Mouse (Mus musculus): ENCODE measurements around the gene Slc35g2. TPM values are rescaled to one million over a fixed set of nuclear protein-coding genes. Genes with fewer than 3 reads are reported as not detected.

The Slc35g2 gene
- polyA plus RNA-seq, 1 experiment from 2014 or later: 8.1 TPM

DNA sequence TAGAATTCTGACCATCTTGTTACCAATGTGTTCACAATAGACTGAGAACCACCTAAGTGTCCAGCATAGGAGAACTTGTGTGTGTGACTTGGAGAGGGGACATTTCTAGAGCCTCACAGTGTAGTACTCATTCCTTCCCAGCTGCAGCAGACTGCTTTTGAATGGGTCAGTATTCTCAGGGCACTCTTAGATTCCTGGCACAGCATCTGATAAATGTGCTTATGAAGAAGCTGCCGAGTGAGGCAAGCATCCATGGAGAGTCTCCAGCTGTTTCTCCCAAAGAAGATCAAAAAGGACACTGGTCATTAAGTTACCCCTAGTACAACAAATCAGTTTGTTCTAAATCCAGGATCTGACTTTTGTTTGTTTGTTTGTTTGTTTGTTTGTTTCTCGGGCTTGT is 2.4 kb upstream of the Slc35g2 start:
- WGBS: 67% methylated on average over 2 of the region's 2 CpGs
- Histone ChIP-seq H3K4me1 (ENCODE audit: control insufficient read depth, insufficient read depth, low read length) (peaks cover 7% of the 10 kb centered on the region; the same call in 1 of the 2 replicates), H3K4me3 (ENCODE audit: low read depth, low read length) (no peak overlapping the region), H3K9me3 (ENCODE audit: control insufficient read depth, low read depth, low read length) (no peaks in the 10 kb centered on the region), H3K4me2 (replicated peaks; ENCODE audit: low read depth, low read length) (no peak overlapping the region), H3K36me3 (ENCODE audit: control insufficient read depth, insufficient read depth, low read length) (no peaks in the 10 kb centered on the region), H3K27me3 (ENCODE audit: control insufficient read depth, insufficient read depth, low read length) (no peaks in the 10 kb centered on the region), H3K9ac (replicated peaks; ENCODE audit: low read depth, low read length) (no peak overlapping the region), H3K27ac (ENCODE audit: low read length) (no peak overlapping the region)
- ATAC-seq (ENCODE audit: insufficient number of reproducible peaks, insufficient read depth, low FRiP score, low read depth): no peak

DNA sequence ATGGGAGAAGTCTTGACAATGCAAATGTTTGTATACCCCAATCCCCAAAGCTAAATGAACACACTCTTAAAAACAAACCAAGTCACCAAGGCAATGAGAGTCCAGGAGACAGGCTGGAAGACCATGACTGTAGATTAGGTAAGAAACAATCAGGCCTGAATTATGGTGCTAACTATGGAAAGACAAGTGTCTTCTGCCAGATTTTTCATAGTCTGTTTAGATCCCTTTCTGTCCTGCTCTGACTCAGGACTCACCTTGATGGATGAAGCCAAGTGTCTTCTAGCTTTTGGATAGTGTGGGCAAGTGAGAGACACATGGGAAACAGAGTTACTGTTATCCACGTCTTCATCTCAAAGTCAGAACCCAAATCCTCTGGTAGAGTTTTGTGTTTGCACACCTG is 621 bp upstream of the Slc35g2 start:
- Histone ChIP-seq H3K4me3 (ENCODE audit: low read depth, low read length) (peak overlapping the region; percentile 73; the same call in 1 of the 2 replicates), H3K36me3 (ENCODE audit: control insufficient read depth, insufficient read depth, low read length) (no peaks in the 10 kb centered on the region), H3K4me2 (replicated peaks; ENCODE audit: low read depth, low read length) (peak overlapping the region; percentile 90; the same call in 1 of the 2 replicates), H3K27ac (ENCODE audit: low read length) (no peak overlapping the region), H3K9ac (replicated peaks; ENCODE audit: low read depth, low read length) (no peak overlapping the region), H3K9me3 (ENCODE audit: control insufficient read depth, low read depth, low read length) (no peaks in the 10 kb centered on the region), H3K27me3 (ENCODE audit: control insufficient read depth, insufficient read depth, low read length) (no peaks in the 10 kb centered on the region), H3K4me1 (ENCODE audit: control insufficient read depth, insufficient read depth, low read length) (peaks cover 7% of the 10 kb centered on the region; the same call in 1 of the 2 replicates)
- WGBS: 65% methylated on average over 1 of the region's 1 CpGs
- no peak for ATAC-seq (ENCODE audit: insufficient number of reproducible peaks, insufficient read depth, low FRiP score, low read depth)

DNA sequence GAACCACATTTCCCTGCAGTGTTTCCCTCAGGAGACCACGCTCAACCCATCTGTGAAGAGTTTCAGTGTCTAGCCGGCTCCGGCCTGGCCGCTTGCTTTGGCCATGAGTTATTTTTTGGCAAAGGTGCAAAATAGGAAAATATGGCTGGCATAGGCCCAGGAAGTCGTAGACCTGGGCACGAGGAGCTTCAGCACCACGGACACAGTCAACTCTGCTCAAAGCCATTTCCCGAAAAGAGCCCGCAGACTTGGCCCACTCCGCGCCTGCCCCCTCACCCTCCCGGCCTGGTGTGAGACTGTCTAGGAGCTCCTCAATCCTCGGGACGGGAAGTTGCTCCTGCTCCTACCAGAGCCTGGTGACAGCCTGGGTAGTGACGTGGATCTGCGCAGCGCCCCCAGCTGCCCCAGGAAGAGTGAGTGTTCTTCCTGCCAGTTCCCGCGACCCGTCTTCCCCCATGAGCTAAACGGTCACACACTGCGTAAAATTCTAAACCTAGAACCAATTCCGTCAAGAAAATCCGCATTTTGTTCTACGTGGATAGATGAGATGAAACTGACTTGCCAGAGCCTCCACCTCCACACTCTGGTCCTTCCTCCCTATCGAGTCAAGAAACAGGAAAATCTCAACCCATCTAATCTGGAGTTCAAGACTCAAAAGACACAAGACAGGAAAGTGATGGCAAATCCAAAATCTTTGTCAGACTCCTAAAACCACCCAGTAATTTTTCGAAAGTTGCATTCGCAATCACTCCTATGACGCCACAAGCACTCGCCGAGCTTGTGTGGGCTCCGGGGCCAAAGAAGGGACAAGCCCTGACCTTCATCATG is 878 bp downstream of the Slc35g2 start:
- Histone ChIP-seq H3K36me3 (ENCODE audit: control insufficient read depth, insufficient read depth, low read length) (no peaks in the 10 kb centered on the region), H3K27me3 (ENCODE audit: control insufficient read depth, insufficient read depth, low read length) (no peaks in the 10 kb centered on the region), H3K9me3 (ENCODE audit: control insufficient read depth, low read depth, low read length) (no peaks in the 10 kb centered on the region), H3K9ac (replicated peaks; ENCODE audit: low read depth, low read length) (peak overlapping the region; percentile 48), H3K4me3 (ENCODE audit: low read depth, low read length) (peak overlapping the region; percentile 73), H3K27ac (ENCODE audit: low read length) (peak overlapping the region; percentile 45; the same call in 1 of the 2 replicates), H3K4me2 (replicated peaks; ENCODE audit: low read depth, low read length) (peak overlapping the region; percentile 90), H3K4me1 (ENCODE audit: control insufficient read depth, insufficient read depth, low read length) (peaks cover 7% of the 10 kb centered on the region; the same call in 1 of the 2 replicates)
- 15% methylated on average over 32 of the region's 32 CpGs for WGBS
- peak; percentile 71; the same call in 1 of the 2 replicates for ATAC-seq (ENCODE audit: insufficient number of reproducible peaks, insufficient read depth, low FRiP score, low read depth)

DNA sequence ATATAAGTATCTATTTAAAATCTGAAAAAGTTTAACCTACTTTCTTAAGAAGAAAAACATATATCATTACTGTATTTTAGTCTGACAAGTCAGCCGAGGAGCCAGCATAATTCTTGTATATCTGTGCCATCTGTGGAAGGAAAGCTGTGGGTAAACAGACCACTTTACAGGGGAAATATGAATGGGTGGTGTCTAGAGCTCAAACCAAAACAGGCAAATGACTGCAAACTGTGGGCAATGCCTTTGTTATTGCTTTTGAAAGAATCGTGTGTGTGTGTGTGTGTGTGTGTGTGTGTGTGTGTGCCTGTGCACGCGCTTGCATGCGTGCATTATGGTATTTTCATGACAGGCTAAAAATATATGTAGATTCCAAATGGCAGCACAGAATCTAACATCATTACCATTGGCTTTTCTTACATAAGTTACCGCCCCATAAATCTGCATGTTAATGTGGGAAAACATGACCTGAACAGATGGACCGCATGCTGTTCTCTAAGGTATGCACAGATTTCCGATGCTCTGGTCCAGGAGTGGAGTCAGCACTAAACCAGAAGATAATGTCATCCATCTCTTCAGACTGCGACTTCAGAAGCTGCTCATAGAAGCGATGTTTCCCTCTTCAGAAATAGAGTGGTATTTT is 10.5 kb downstream of the Slc35g2 start:
- ATAC-seq (ENCODE audit: insufficient number of reproducible peaks, insufficient read depth, low FRiP score, low read depth): no peak
- 85% methylated on average over 10 of the region's 10 CpGs for WGBS
- no peak overlapping the region for H3K9ac ChIP-seq (replicated peaks; ENCODE audit: low read depth, low read length)
- H3K36me3 ChIP-seq (ENCODE audit: control insufficient read depth, insufficient read depth, low read length): no peaks in the 10 kb centered on the region
- no peaks in the 10 kb centered on the region for H3K4me1 ChIP-seq (ENCODE audit: control insufficient read depth, insufficient read depth, low read length)
- H3K27me3 ChIP-seq (ENCODE audit: control insufficient read depth, insufficient read depth, low read length): no peaks in the 10 kb centered on the region
- H3K4me3 ChIP-seq (ENCODE audit: low read depth, low read length): no peak overlapping the region
- no peak overlapping the region for H3K27ac ChIP-seq (ENCODE audit: low read length)
- no peak overlapping the region for H3K4me2 ChIP-seq (replicated peaks; ENCODE audit: low read depth, low read length)
- no peaks in the 10 kb centered on the region for H3K9me3 ChIP-seq (ENCODE audit: control insufficient read depth, low read depth, low read length)

DNA sequence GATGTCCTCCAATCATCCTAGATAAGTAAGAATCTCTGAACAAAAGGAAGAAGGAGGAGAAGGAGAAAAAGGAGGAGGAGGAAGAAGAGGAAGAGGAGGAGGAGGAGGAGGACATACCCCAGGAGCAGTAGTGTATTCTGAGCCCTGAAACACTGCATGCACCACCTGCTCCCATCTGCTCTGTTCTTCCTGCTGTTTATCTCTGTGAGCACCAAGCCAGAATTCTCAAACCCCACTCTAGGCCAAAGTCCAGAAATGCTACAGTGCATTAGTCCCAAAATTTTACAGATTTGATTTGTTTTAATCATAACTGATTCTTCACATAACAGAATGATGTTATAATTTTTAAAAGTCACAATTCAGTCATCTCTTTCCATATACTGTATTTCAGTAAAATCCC is 11.9 kb downstream of the Slc35g2 start:
- no peak overlapping the region for H3K4me2 ChIP-seq (replicated peaks; ENCODE audit: low read depth, low read length)
- ATAC-seq (ENCODE audit: insufficient number of reproducible peaks, insufficient read depth, low FRiP score, low read depth): no peak
- no peaks in the 10 kb centered on the region for H3K9me3 ChIP-seq (ENCODE audit: control insufficient read depth, low read depth, low read length)
- H3K27ac ChIP-seq (ENCODE audit: low read length): no peak overlapping the region
- no peaks in the 10 kb centered on the region for H3K36me3 ChIP-seq (ENCODE audit: control insufficient read depth, insufficient read depth, low read length)
- no peaks in the 10 kb centered on the region for H3K4me1 ChIP-seq (ENCODE audit: control insufficient read depth, insufficient read depth, low read length)
- no peak overlapping the region for H3K9ac ChIP-seq (replicated peaks; ENCODE audit: low read depth, low read length)
- H3K4me3 ChIP-seq (ENCODE audit: low read depth, low read length): no peak overlapping the region
- H3K27me3 ChIP-seq (ENCODE audit: control insufficient read depth, insufficient read depth, low read length): no peaks in the 10 kb centered on the region

DNA sequence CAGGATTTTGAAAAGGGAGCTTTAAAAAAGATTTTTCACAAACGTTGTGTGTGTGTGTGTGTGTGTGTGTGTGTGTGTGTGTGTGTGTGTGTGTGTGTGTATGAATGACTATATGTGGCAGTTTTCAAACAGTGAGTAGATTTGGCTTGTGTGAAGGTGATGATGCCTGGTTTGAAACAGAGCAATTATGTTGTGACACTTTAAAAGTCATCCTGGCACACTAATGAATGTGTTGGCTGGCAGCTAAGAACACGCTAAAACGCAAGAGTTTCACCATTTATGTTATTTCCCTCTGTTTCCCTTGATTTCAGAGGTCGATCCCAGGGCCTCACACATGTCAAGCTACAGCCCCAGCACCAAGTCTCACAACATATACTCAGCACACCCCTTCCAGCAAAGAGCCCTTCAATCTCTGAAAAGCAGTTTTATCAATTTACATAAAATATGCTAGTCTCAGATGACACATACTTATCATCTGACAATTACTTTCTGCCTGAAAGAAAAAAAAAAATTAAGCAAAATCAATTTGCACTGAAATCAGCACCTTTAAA is 12.8 kb downstream of the Slc35g2 start:
- 77% methylated on average over 4 of the region's 4 CpGs for WGBS

DNA sequence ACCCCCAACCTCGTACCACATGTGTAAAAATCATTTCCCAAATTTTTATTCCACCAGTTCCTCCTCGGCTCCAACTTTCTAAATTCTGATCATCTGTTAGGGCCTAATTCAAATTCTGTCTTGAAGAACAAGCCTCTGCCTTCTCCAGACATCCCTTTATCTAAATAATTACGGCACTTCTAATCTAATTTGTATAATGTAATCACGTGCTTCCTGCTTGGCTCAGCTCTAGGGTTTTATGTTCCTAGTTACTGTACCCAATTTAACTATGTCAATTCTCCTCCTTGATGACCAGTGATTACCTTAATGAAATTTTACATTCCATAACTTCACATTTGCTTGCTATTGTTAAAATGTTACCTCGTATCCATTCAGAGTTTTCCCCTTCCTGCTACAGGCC is 15.2 kb downstream of the Slc35g2 start:
- no peak overlapping the region for H3K4me3 ChIP-seq (ENCODE audit: low read depth, low read length)
- H3K4me1 ChIP-seq (ENCODE audit: control insufficient read depth, insufficient read depth, low read length): no peaks in the 10 kb centered on the region
- H3K27ac ChIP-seq (ENCODE audit: low read length): no peak overlapping the region
- no peaks in the 10 kb centered on the region for H3K27me3 ChIP-seq (ENCODE audit: control insufficient read depth, insufficient read depth, low read length)
- ATAC-seq (ENCODE audit: insufficient number of reproducible peaks, insufficient read depth, low FRiP score, low read depth): no peak
- H3K9ac ChIP-seq (replicated peaks; ENCODE audit: low read depth, low read length): no peak overlapping the region
- no peak overlapping the region for H3K4me2 ChIP-seq (replicated peaks; ENCODE audit: low read depth, low read length)
- 57% methylated on average over 5 of the region's 5 CpGs for WGBS
- no peaks in the 10 kb centered on the region for H3K36me3 ChIP-seq (ENCODE audit: control insufficient read depth, insufficient read depth, low read length)
- 0 out of 2 replicates have a peak, but pooled peaks cover 3% of the 10 kb centered on the region for H3K9me3 ChIP-seq (ENCODE audit: control insufficient read depth, low read depth, low read length)

More for the DNA sequence above, 12.8 kb downstream of the Slc35g2 start:
- H3K4me1 ChIP-seq (ENCODE audit: control insufficient read depth, insufficient read depth, low read length): no peaks in the 10 kb centered on the region
- no peaks in the 10 kb centered on the region for H3K36me3 ChIP-seq (ENCODE audit: control insufficient read depth, insufficient read depth, low read length)
- no peak overlapping the region for H3K27ac ChIP-seq (ENCODE audit: low read length)
- H3K4me3 ChIP-seq (ENCODE audit: low read depth, low read length): no peak overlapping the region
- no peak for ATAC-seq (ENCODE audit: insufficient number of reproducible peaks, insufficient read depth, low FRiP score, low read depth)
- 0 out of 2 replicates have a peak, but pooled peaks cover 1% of the 10 kb centered on the region for H3K9me3 ChIP-seq (ENCODE audit: control insufficient read depth, low read depth, low read length)
- H3K9ac ChIP-seq (replicated peaks; ENCODE audit: low read depth, low read length): no peak overlapping the region
- H3K27me3 ChIP-seq (ENCODE audit: control insufficient read depth, insufficient read depth, low read length): no peaks in the 10 kb centered on the region
- H3K4me2 ChIP-seq (replicated peaks; ENCODE audit: low read depth, low read length): no peak overlapping the region

DNA sequence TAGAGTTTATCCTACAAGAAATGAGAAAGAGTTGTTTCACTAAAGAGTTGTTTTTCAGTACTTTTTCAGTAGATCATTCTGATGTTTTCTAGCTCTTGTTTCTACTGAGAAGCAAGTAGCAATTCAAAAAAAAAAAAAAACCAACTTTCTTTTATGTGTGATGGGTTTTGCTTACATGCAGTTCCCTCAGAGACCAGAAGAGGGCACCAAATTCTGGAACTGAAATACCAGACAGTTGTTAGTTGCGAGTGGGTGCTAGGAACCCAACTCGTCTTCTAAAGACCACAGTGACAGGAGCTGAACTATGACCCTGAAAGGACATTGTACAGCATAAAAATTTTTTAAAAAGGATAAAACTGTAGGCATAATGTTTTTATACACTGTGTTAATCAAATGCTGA is 22.6 kb downstream of the Slc35g2 start:
- ATAC-seq (ENCODE audit: insufficient number of reproducible peaks, insufficient read depth, low FRiP score, low read depth): no peak

More for the DNA sequence above, 22.6 kb downstream of the Slc35g2 start:
- H3K36me3 ChIP-seq (ENCODE audit: control insufficient read depth, insufficient read depth, low read length): no peaks in the 10 kb centered on the region
- WGBS: 94% methylated on average over 2 of the region's 2 CpGs
- peaks cover 8% of the 10 kb centered on the region; the same call in 1 of the 2 replicates for H3K9me3 ChIP-seq (ENCODE audit: control insufficient read depth, low read depth, low read length)
- H3K27ac ChIP-seq (ENCODE audit: low read length): no peak overlapping the region
- no peaks in the 10 kb centered on the region for H3K27me3 ChIP-seq (ENCODE audit: control insufficient read depth, insufficient read depth, low read length)
- H3K4me1 ChIP-seq (ENCODE audit: control insufficient read depth, insufficient read depth, low read length): peaks cover 11% of the 10 kb centered on the region
- no peak overlapping the region for H3K9ac ChIP-seq (replicated peaks; ENCODE audit: low read depth, low read length)
- no peak overlapping the region for H3K4me3 ChIP-seq (ENCODE audit: low read depth, low read length)
- H3K4me2 ChIP-seq (replicated peaks; ENCODE audit: low read depth, low read length): no peak overlapping the region
